Mouse (Mus musculus): ENCODE data around the gene Stk11. TPM values are rescaled to one million over a fixed set of nuclear protein-coding genes. Genes with fewer than 3 reads are reported as not detected.
A peak's percentile ranks its signal among the peaks of the same experiment; 100 is the strongest.

Gene Stk11
- 14.4 and 18.1 TPM in 2 replicates for polyA plus RNA-seq (2016; fragmentation: Nextera tagmentation; extraction: Ambion mirVana)

DNA sequence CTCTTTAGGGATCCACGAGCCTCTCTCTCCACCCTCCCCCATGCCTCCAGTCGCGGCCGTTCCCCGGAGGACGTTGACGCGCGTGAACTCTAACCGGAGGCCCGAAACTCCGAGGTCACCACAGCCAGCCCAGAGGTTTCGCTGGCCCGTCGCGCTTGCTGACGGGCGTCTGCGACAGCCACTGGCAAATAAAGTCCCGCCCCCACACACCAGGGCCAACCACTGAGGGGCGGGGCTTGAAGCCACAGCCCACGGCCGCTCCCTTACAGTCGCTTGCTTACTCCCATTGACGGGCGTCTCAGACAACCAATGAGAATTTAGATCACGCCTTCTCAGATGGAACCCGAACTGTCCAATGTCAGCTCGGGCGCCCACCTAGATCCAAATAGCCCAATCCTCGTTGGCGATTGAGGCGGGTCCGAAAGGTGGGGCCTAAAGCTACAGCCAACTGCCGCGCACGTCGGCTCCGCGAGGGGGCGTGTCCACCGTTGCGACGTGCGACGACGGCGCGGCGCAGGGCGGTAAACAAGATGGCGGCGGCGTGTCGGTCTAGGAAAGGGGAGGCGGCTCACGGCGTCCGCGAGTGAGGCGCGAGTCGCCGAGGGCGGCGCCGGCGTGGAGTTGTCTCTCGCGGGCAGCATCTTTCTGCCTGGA is at the start of gene Stk11:
Stk11 (plus strand) TSS at position 514 of the 654 bp plus-strand sequence.
- Histone ChIP-seq H3K4me1 (peaks cover 50% of the 10 kb centered on the region), H3K27ac (peak within 1 kb of the TSS; percentile 93), H3K4me3 (peak within 1 kb of the TSS; percentile 93), H3K9me3 (no peaks in the 10 kb centered on the region), H3K27me3 (ENCODE audit: poor library complexity, severe bottlenecking) (no peaks in the 10 kb centered on the region), H3K36me3 (replicated peaks) (peaks cover 34% of the 10 kb centered on the region)
- DNase-seq (ENCODE audit: extremely low spot score, low spot score) = peak; percentile 98
- under 1% methylated on average over 70 of the region's 70 CpGs for WGBS

- Histone ChIP-seq H3K27me3 (ENCODE audit: poor library complexity, severe bottlenecking) (no peaks in the 10 kb centered on the region), H3K4me1 (peaks cover 12% of the 10 kb centered on the region), H3K9me3 (no peaks in the 10 kb centered on the region), H3K36me3 (replicated peaks) (peaks cover 25% of the 10 kb centered on the region), H3K27ac (no peak overlapping the region), H3K4me3 (no peak overlapping the region)
- WGBS = 91% methylated on average over 6 of the region's 7 CpGs
- no peak for DNase-seq (ENCODE audit: extremely low spot score, low spot score)
Observed at GRCm38 (mm10) chr10:80069251-80069650, 46.4 kb upstream of the Stk11 start.

DNA sequence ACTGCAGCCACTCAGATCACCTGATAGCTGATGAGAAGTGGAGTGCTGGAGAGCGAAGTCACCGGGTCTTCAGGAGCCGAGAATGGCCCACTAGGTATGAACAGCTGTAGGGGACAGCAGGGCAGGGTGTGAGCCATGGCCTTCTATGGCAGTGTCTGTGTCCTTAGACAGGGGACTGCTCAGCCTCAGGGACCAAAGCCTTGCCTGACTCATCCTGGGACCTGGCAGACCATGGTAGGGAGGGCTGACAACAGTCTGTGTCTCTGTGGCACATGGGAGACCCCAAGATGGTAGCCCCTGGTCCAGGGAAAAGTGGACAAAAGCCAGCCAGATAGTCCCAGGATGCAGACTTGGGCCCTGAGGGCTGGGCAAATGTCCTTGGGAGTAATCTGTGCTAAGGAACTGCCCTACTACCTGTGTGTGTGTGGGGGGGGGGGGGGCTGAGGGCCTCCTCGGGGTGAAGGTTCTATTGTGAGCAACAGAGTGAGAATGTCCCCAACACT is 45.6 kb upstream of the Stk11 start:
- DNase-seq (ENCODE audit: extremely low spot score, low spot score) = no peak
- 0 out of 2 replicates have a peak, but pooled peaks cover 6% of the 10 kb centered on the region for H3K27me3 ChIP-seq (ENCODE audit: poor library complexity, severe bottlenecking)
- peaks cover 17% of the 10 kb centered on the region for H3K4me1 ChIP-seq
- H3K36me3 ChIP-seq (replicated peaks) = peaks cover 19% of the 10 kb centered on the region
- H3K4me3 ChIP-seq = no peak overlapping the region
- 95% methylated on average over 4 of the region's 4 CpGs for WGBS
- H3K27ac ChIP-seq = 0 out of 2 replicates have a peak overlapping the region, but pooled peaks have one; percentile 21
- no peaks in the 10 kb centered on the region for H3K9me3 ChIP-seq

GRCm38 (mm10) chr10:80070837-80071515 is 44.6 kb upstream of the Stk11 start:
- no peak for DNase-seq (ENCODE audit: extremely low spot score, low spot score)
- Histone ChIP-seq H3K27me3 (ENCODE audit: poor library complexity, severe bottlenecking) (0 out of 2 replicates have a peak, but pooled peaks cover 8% of the 10 kb centered on the region), H3K4me3 (no peak overlapping the region; the same call in 1 of the 2 replicates), H3K9me3 (no peaks in the 10 kb centered on the region), H3K27ac (peak overlapping the region; percentile 60), H3K36me3 (replicated peaks) (peaks cover 16% of the 10 kb centered on the region), H3K4me1 (peaks cover 27% of the 10 kb centered on the region)
- WGBS = 81% methylated on average over 9 of the region's 9 CpGs

- H3K27me3 ChIP-seq (ENCODE audit: poor library complexity, severe bottlenecking) = 0 out of 2 replicates have a peak, but pooled peaks cover 8% of the 10 kb centered on the region
- H3K4me3 ChIP-seq = no peak overlapping the region; the same call in 1 of the 2 replicates
- peaks cover 12% of the 10 kb centered on the region for H3K36me3 ChIP-seq (replicated peaks)
- H3K27ac ChIP-seq = peak overlapping the region; percentile 60
- WGBS = 85% methylated on average over 3 of the region's 3 CpGs
- peaks cover 29% of the 10 kb centered on the region for H3K4me1 ChIP-seq
- DNase-seq (ENCODE audit: extremely low spot score, low spot score) = no peak
- H3K9me3 ChIP-seq = no peaks in the 10 kb centered on the region
Observed at GRCm38 (mm10) chr10:80071516-80071900, 44.1 kb upstream of the Stk11 start.

DNA sequence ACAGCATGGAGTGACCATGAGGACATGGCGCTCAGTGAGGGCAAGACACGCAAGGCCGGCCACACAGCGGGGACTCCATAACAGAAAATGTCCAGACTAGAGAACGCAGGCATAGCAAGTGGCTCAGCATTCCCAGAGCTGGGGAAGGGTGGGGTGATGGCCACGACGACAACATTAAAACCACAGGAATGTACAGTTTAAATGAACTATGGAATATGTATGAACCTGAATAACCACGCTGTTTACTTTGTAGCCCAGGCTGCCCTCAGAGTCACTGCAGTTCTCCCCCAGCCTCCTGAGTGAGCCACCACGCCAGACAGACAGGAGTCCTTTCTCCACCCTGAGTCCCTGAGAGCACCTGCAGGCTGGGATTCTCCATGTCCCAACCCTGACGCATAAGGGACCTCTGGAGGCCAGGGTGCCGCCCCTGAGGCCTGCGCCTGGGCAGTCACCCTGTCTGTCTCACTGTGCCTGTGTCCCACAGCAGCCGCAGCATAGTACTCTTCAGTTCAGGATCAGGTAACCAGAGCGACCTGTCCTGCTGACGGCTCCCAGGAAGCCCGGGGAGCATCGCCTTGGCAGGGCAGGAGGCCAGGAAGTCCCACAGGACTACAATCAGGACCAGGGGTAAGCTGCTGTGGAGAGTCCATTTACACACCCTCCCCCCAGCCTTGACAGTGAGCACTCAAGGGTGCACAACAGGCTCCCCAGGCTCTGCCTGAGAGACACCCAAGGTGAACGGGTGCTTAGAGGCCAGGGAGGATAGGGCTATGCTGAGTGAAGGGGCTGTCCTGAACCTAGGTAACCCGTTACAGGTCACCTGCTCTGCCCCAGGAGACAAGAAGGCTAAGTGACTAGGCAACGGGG is 42.7 kb upstream of the Stk11 start:
- Histone ChIP-seq H3K9me3 (no peaks in the 10 kb centered on the region), H3K36me3 (replicated peaks) (peaks cover 16% of the 10 kb centered on the region; the same call in 1 of the 2 replicates), H3K4me1 (peaks cover 29% of the 10 kb centered on the region), H3K27me3 (ENCODE audit: poor library complexity, severe bottlenecking) (0 out of 2 replicates have a peak, but pooled peaks cover 8% of the 10 kb centered on the region), H3K27ac (peak overlapping the region; percentile 35), H3K4me3 (no peak overlapping the region)
- no peak for DNase-seq (ENCODE audit: extremely low spot score, low spot score)
- 86% methylated on average over 20 of the region's 20 CpGs for WGBS

DNA sequence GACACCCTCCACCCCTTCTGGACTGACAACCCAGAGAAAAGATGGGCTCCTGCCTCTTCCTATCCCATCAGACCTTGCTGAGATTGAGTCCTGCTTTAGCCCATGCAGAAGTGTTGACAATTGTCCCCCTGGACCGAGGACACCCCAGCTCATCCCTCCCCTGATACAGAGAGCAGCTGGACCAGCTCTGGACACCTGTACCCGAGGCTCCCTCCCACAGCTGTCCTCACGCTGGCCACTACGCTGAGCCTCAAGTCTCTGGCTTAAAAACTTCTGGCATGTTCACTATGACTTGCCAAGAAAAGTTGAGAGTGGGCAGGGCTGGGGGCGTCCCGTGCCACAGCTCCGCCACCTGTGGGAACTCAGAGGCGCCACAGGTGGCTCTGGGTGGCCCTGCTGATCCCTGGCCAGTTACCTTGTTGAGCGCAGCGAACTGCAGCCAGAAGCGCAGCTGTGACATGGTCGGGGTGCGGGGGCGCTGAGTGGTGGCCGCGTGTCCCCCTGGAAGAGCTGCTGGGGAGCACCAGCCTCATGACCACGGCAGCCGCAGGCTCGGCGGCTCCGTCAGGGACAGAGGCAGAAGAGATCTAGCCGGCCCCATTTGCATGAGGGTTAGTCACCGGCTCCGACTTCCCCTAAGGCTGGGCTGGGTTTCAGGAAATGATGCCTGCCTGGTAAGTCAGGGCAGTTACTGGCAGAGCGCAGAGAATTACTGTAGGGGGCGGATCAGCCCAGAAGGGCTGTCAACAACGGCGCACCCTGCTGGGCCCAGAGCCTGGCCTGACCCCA is 40.6 kb upstream of the Stk11 start:
- no peak for DNase-seq (ENCODE audit: extremely low spot score, low spot score)
- WGBS = 19% methylated on average over 28 of the region's 28 CpGs
- H3K4me3 ChIP-seq = peak overlapping the region; percentile 27
- peaks cover 27% of the 10 kb centered on the region for H3K36me3 ChIP-seq (replicated peaks)
- H3K27me3 ChIP-seq (ENCODE audit: poor library complexity, severe bottlenecking) = 0 out of 2 replicates have a peak, but pooled peaks cover 8% of the 10 kb centered on the region
- H3K9me3 ChIP-seq = no peaks in the 10 kb centered on the region
- H3K4me1 ChIP-seq = peaks cover 29% of the 10 kb centered on the region
- peak overlapping the region; percentile 51; the same call in 1 of the 2 replicates for H3K27ac ChIP-seq

DNA sequence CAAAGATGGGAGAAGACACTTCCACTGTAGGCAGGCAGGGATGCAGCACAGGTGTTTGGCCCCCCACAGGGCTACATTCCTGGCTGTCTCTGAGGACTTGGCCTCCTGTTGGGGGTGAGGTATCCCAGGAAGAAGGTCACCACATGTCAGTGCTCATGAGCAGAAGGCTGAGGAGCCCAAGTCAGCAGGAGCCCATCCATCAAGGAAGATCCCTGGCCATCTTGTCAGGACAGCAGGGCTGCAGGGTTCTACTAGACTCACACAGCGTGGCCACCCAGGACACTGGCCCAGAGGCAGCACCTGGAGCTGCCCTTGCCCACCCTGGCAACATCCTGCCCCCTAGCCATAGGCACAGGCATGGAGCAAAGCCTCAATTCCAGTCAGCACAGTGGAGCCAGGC is 39.7 kb upstream of the Stk11 start:
- WGBS = 45% methylated on average over 1 of the region's 1 CpGs
- Histone ChIP-seq H3K27ac (no peak overlapping the region), H3K4me1 (peaks cover 31% of the 10 kb centered on the region), H3K36me3 (replicated peaks) (peaks cover 36% of the 10 kb centered on the region), H3K4me3 (no peak overlapping the region; the same call in 1 of the 2 replicates), H3K27me3 (ENCODE audit: poor library complexity, severe bottlenecking) (0 out of 2 replicates have a peak, but pooled peaks cover 8% of the 10 kb centered on the region), H3K9me3 (no peaks in the 10 kb centered on the region)
- DNase-seq (ENCODE audit: extremely low spot score, low spot score) = no peak

GRCm38 (mm10) chr10:80076386-80076785 is 39.2 kb upstream of the Stk11 start:
- Histone ChIP-seq H3K9me3 (no peaks in the 10 kb centered on the region), H3K4me3 (no peak overlapping the region), H3K36me3 (replicated peaks) (peaks cover 40% of the 10 kb centered on the region), H3K27ac (no peak overlapping the region), H3K27me3 (ENCODE audit: poor library complexity, severe bottlenecking) (0 out of 2 replicates have a peak, but pooled peaks cover 8% of the 10 kb centered on the region), H3K4me1 (peaks cover 28% of the 10 kb centered on the region)
- 94% methylated on average over 4 of the region's 4 CpGs for WGBS
- DNase-seq (ENCODE audit: extremely low spot score, low spot score) = no peak

DNA sequence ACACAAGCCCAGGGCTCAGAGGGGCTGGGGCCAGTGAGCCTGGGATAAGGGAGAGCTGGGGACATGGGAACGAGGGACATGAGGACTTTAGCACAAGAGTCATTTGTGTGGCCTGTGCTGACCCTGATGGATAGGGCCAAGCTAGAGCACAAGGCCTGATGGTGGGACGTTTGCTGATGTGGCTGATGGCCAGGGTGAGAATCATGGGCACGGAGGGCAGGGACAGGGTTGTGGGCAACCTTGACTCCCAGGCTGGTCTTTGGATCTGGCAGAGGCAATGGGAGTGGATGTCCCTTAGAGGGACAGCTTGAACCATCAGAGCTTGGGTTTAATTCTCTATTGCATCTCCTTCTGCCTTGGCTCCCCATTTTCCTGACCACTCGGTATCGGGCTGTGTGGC is 38.3 kb upstream of the Stk11 start:
- peaks cover 23% of the 10 kb centered on the region for H3K4me1 ChIP-seq
- no peaks in the 10 kb centered on the region for H3K9me3 ChIP-seq
- H3K27ac ChIP-seq = no peak overlapping the region
- DNase-seq (ENCODE audit: extremely low spot score, low spot score) = no peak
- H3K4me3 ChIP-seq = no peak overlapping the region
- WGBS = 89% methylated on average over 5 of the region's 5 CpGs
- 0 out of 2 replicates have a peak, but pooled peaks cover 8% of the 10 kb centered on the region for H3K27me3 ChIP-seq (ENCODE audit: poor library complexity, severe bottlenecking)
- H3K36me3 ChIP-seq (replicated peaks) = peaks cover 46% of the 10 kb centered on the region

- DNase-seq (ENCODE audit: extremely low spot score, low spot score) = no peak
- 87% methylated on average over 1 of the region's 1 CpGs for WGBS
- Histone ChIP-seq H3K36me3 (replicated peaks) (peaks cover 56% of the 10 kb centered on the region), H3K4me3 (no peak overlapping the region), H3K27ac (no peak overlapping the region), H3K9me3 (no peaks in the 10 kb centered on the region), H3K27me3 (ENCODE audit: poor library complexity, severe bottlenecking) (0 out of 2 replicates have a peak, but pooled peaks cover 8% of the 10 kb centered on the region), H3K4me1 (peaks cover 23% of the 10 kb centered on the region)
Observed at GRCm38 (mm10) chr10:80078366-80078765, 37.2 kb upstream of the Stk11 start.

Measured in forebrain, embryonic 10.5 days (tissue).